In the genomic region with DNA sequence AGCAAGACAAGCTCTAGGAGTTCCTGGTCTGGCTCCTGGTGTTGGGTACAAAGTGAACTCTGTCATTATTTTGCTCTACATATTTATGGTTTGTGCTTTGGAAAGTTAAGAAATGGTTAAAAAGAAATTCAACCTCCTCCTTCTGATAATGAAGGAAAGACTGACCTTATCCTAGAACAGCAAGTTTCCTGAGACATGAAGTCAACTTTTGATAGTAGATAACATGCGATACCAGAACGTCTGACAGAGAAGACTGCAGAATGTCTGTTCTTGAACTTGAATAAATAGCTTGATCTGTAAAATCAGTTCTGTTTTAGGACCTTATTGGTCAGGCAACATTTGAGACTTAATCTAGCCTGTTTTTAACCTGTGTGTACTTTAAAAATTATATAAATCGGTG, we compare ENCODE assay signal across 23 mouse cellular contexts. TPM values are rescaled to one million over a fixed set of nuclear protein-coding genes. Genes with fewer than 3 reads are reported as not detected.
"Had no signal": no experiment of that assay in that cellular context is flagged by ENCODE, and none has a peak within 500 bp of the region (broad histone marks: within the 10 kb centered on the region; RNA-seq: fewer than 3 reads in every experiment).

No protein-coding gene starts in this region.

- H3K4me1 ChIP-seq: intestine, embryonic 15.5 days; limb, embryonic 10.5 days; midbrain, embryonic 13.5 days; neural tube, embryonic 13.5 days had no signal

- H3K9me3 ChIP-seq: intestine, embryonic 15.5 days; kidney, embryonic 15.5 days; limb, embryonic 10.5 days; limb, embryonic 13.5 days; lung, embryonic 15.5 days; midbrain, embryonic 13.5 days; neural tube, embryonic 13.5 days had no signal

- H3K36me3 ChIP-seq: intestine, embryonic 15.5 days; kidney, embryonic 15.5 days; limb, embryonic 10.5 days; limb, embryonic 13.5 days; lung, embryonic 15.5 days; midbrain, embryonic 13.5 days; neural tube, embryonic 13.5 days had no signal

- H3K27ac ChIP-seq: intestine, embryonic 15.5 days; kidney, embryonic 15.5 days; left cerebral cortex, adult 2 months; limb, embryonic 10.5 days; limb, embryonic 13.5 days; midbrain, embryonic 13.5 days; neural tube, embryonic 13.5 days had no signal

- H3K4me3 ChIP-seq: intestine, embryonic 15.5 days; kidney, embryonic 15.5 days; left cerebral cortex, adult 2 months; limb, embryonic 10.5 days; limb, embryonic 13.5 days; lung, embryonic 15.5 days; midbrain, embryonic 13.5 days; myocyte; neural tube, embryonic 13.5 days had no signal

- H3K4me2 ChIP-seq: intestine, embryonic 15.5 days; kidney, embryonic 15.5 days; limb, embryonic 13.5 days; lung, embryonic 15.5 days; midbrain, embryonic 13.5 days; neural tube, embryonic 13.5 days had no signal

- ATAC-seq: intestine, embryonic 15.5 days; midbrain, embryonic 13.5 days; midbrain, embryonic 16.5 days had no signal

- DNase-seq: kidney, adult 11 months; kidney, adult 8-10 months; kidney, postnatal 10 days; kidney, postnatal 36 days; layer of hippocampus, postnatal 36 days; lung, postnatal 10 days; lung, postnatal 36 days; retina, postnatal 1 day; thymus, adult 18-20 months; thymus, postnatal 36 days had no signal

- H3K27me3 ChIP-seq: intestine, embryonic 15.5 days; kidney, embryonic 15.5 days; limb, embryonic 13.5 days; lung, embryonic 15.5 days; midbrain, embryonic 13.5 days; neural tube, embryonic 13.5 days had no signal

- H3K9ac ChIP-seq: intestine, embryonic 15.5 days; kidney, embryonic 15.5 days; limb, embryonic 13.5 days; lung, embryonic 15.5 days; midbrain, embryonic 13.5 days; neural tube, embryonic 13.5 days had no signal

RNA-seq across cellular contexts. Expression of a gene that starts 14.1 kb away (rescaled TPM):
- total RNA-seq: monocyte, adult 5-6 weeks had no signal
- polyA plus RNA-seq: liver, adult 2 months; small intestine, adult 2 months had no signal
